Mouse (Mus musculus): ENCODE results near the gene Npas2. TPM values are rescaled to one million over a fixed set of nuclear protein-coding genes. Genes with fewer than 3 reads are reported as not detected.

Npas2 gene
- polyA plus RNA-seq, 1 experiment from 2014 or later, result not detected

GRCm38 (mm10) chr1:39260183-39260978, 66.8 kb downstream of the Npas2 start:
- Histone ChIP-seq H3K9ac (replicated peaks) (no peak overlapping the region), H3K9me3 (no peaks in the 10 kb centered on the region), H3K36me3 (no peaks in the 10 kb centered on the region), H3K4me1 (no peaks in the 10 kb centered on the region), H3K27me3 (no peaks in the 10 kb centered on the region), H3K4me2 (replicated peaks) (no peak overlapping the region), H3K4me3 (no peak overlapping the region), H3K27ac (replicated peaks) (no peak overlapping the region)
- 86% methylated on average over 8 of the region's 8 CpGs for WGBS
- ATAC-seq (ENCODE audit: low FRiP score, low read depth), result no peak

- no peak overlapping the region for H3K9ac ChIP-seq (replicated peaks)
- no peak for ATAC-seq (ENCODE audit: low FRiP score, low read depth)
- no peak overlapping the region for H3K4me2 ChIP-seq (replicated peaks)
- H3K4me1 ChIP-seq, result peaks cover 10% of the 10 kb centered on the region; the same call in 1 of the 2 replicates
- H3K36me3 ChIP-seq, result no peaks in the 10 kb centered on the region
- no peak overlapping the region for H3K4me3 ChIP-seq
- no peaks in the 10 kb centered on the region for H3K9me3 ChIP-seq
- 74% methylated on average over 9 of the region's 9 CpGs for WGBS
- no peaks in the 10 kb centered on the region for H3K27me3 ChIP-seq
- H3K27ac ChIP-seq (replicated peaks), result no peak overlapping the region
Observed at GRCm38 (mm10) chr1:39266843-39267512, 73.4 kb downstream of the Npas2 start.

GRCm38 (mm10) chr1:39272976-39273375, 79.4 kb downstream of the Npas2 start:
- H3K4me3 ChIP-seq, result no peak overlapping the region
- 80% methylated on average over 6 of the region's 6 CpGs for WGBS

GRCm38 (mm10) chr1:39280391-39280790, 86.9 kb downstream of the Npas2 start:
- Histone ChIP-seq H3K4me3 (no peak overlapping the region), H3K4me2 (replicated peaks) (no peak overlapping the region), H3K27ac (replicated peaks) (no peak overlapping the region), H3K4me1 (0 out of 2 replicates have a peak, but pooled peaks cover 4% of the 10 kb centered on the region), H3K36me3 (no peaks in the 10 kb centered on the region), H3K9ac (replicated peaks) (no peak overlapping the region), H3K27me3 (no peaks in the 10 kb centered on the region), H3K9me3 (no peaks in the 10 kb centered on the region)
- WGBS, result 91% methylated on average over 7 of the region's 7 CpGs
- no peak for ATAC-seq (ENCODE audit: low FRiP score, low read depth)

More at GRCm38 (mm10) chr1:39272976-39273375, 79.4 kb downstream of the Npas2 start:
- Histone ChIP-seq H3K9ac (replicated peaks) (no peak overlapping the region), H3K4me2 (replicated peaks) (no peak overlapping the region), H3K27me3 (no peaks in the 10 kb centered on the region), H3K36me3 (no peaks in the 10 kb centered on the region), H3K4me1 (peaks cover 2% of the 10 kb centered on the region; the same call in 1 of the 2 replicates), H3K27ac (replicated peaks) (no peak overlapping the region), H3K9me3 (no peaks in the 10 kb centered on the region)
- no peak for ATAC-seq (ENCODE audit: low FRiP score, low read depth)

GRCm38 (mm10) chr1:39280989-39281875, 87.7 kb downstream of the Npas2 start:
- Histone ChIP-seq H3K4me1 (0 out of 2 replicates have a peak, but pooled peaks cover 4% of the 10 kb centered on the region), H3K4me2 (replicated peaks) (no peak overlapping the region), H3K9me3 (no peaks in the 10 kb centered on the region), H3K9ac (replicated peaks) (no peak overlapping the region), H3K4me3 (no peak overlapping the region), H3K27ac (replicated peaks) (no peak overlapping the region), H3K36me3 (no peaks in the 10 kb centered on the region), H3K27me3 (no peaks in the 10 kb centered on the region)
- no peak for ATAC-seq (ENCODE audit: low FRiP score, low read depth)
- 77% methylated on average over 15 of the region's 15 CpGs for WGBS

- H3K9me3 ChIP-seq, result no peaks in the 10 kb centered on the region
- no peak overlapping the region for H3K4me3 ChIP-seq
- no peak overlapping the region for H3K4me2 ChIP-seq (replicated peaks)
- no peaks in the 10 kb centered on the region for H3K27me3 ChIP-seq
- no peak for ATAC-seq (ENCODE audit: low FRiP score, low read depth)
- H3K36me3 ChIP-seq, result no peaks in the 10 kb centered on the region
- H3K4me1 ChIP-seq, result 0 out of 2 replicates have a peak, but pooled peaks cover 4% of the 10 kb centered on the region
- H3K27ac ChIP-seq (replicated peaks), result no peak overlapping the region
- 82% methylated on average over 5 of the region's 5 CpGs for WGBS
- no peak overlapping the region for H3K9ac ChIP-seq (replicated peaks)
Observed at GRCm38 (mm10) chr1:39281888-39282287, 88.4 kb downstream of the Npas2 start.

GRCm38 (mm10) chr1:39283323-39283722, 89.8 kb downstream of the Npas2 start:
- Histone ChIP-seq H3K4me3 (no peak overlapping the region), H3K36me3 (no peaks in the 10 kb centered on the region), H3K4me1 (0 out of 2 replicates have a peak, but pooled peaks cover 6% of the 10 kb centered on the region), H3K4me2 (replicated peaks) (no peak overlapping the region), H3K9me3 (no peaks in the 10 kb centered on the region), H3K27me3 (no peaks in the 10 kb centered on the region), H3K9ac (replicated peaks) (no peak overlapping the region), H3K27ac (replicated peaks) (no peak overlapping the region)
- ATAC-seq (ENCODE audit: low FRiP score, low read depth), result no peak
- 85% methylated on average over 7 of the region's 7 CpGs for WGBS

GRCm38 (mm10) chr1:39284786-39285185, 91.3 kb downstream of the Npas2 start:
- WGBS, result 91% methylated on average over 16 of the region's 16 CpGs
- no peak overlapping the region for H3K27ac ChIP-seq (replicated peaks)
- 0 out of 2 replicates have a peak, but pooled peaks cover 6% of the 10 kb centered on the region for H3K4me1 ChIP-seq
- no peak overlapping the region for H3K9ac ChIP-seq (replicated peaks)
- H3K4me2 ChIP-seq (replicated peaks), result no peak overlapping the region
- ATAC-seq (ENCODE audit: low FRiP score, low read depth), result no peak
- H3K4me3 ChIP-seq, result no peak overlapping the region
- H3K36me3 ChIP-seq, result no peaks in the 10 kb centered on the region
- H3K27me3 ChIP-seq, result no peaks in the 10 kb centered on the region
- no peaks in the 10 kb centered on the region for H3K9me3 ChIP-seq

- Histone ChIP-seq H3K4me2 (replicated peaks) (no peak overlapping the region), H3K4me3 (no peak overlapping the region), H3K4me1 (0 out of 2 replicates have a peak, but pooled peaks cover 2% of the 10 kb centered on the region), H3K27me3 (no peaks in the 10 kb centered on the region), H3K9me3 (no peaks in the 10 kb centered on the region), H3K36me3 (no peaks in the 10 kb centered on the region), H3K9ac (replicated peaks) (no peak overlapping the region), H3K27ac (replicated peaks) (no peak overlapping the region)
- WGBS, result 94% methylated on average over 9 of the region's 9 CpGs
- no peak for ATAC-seq (ENCODE audit: low FRiP score, low read depth)
Observed at GRCm38 (mm10) chr1:39287076-39287475, 93.5 kb downstream of the Npas2 start.

- Histone ChIP-seq H3K4me3 (no peak overlapping the region), H3K4me1 (0 out of 2 replicates have a peak, but pooled peaks cover 2% of the 10 kb centered on the region), H3K27ac (replicated peaks) (no peak overlapping the region), H3K36me3 (no peaks in the 10 kb centered on the region), H3K27me3 (no peaks in the 10 kb centered on the region), H3K9me3 (no peaks in the 10 kb centered on the region), H3K4me2 (replicated peaks) (no peak overlapping the region), H3K9ac (replicated peaks) (no peak overlapping the region)
- ATAC-seq (ENCODE audit: low FRiP score, low read depth), result no peak
- WGBS, result 86% methylated on average over 4 of the region's 4 CpGs
Observed at GRCm38 (mm10) chr1:39287831-39288230, 94.3 kb downstream of the Npas2 start.

- Histone ChIP-seq H3K9me3 (no peaks in the 10 kb centered on the region), H3K36me3 (no peaks in the 10 kb centered on the region), H3K27me3 (no peaks in the 10 kb centered on the region), H3K4me1 (0 out of 2 replicates have a peak, but pooled peaks cover 2% of the 10 kb centered on the region), H3K4me2 (replicated peaks) (no peak overlapping the region), H3K9ac (replicated peaks) (no peak overlapping the region), H3K4me3 (no peak overlapping the region), H3K27ac (replicated peaks) (no peak overlapping the region)
- 67% methylated on average over 3 of the region's 3 CpGs for WGBS
- ATAC-seq (ENCODE audit: low FRiP score, low read depth), result no peak
Observed at GRCm38 (mm10) chr1:39288425-39288824, 94.9 kb downstream of the Npas2 start.
